Mouse (Mus musculus): ENCODE data around the gene Lbx1.

Lbx1 gene

GRCm38 (mm10) chr19:45216240-45216639 is 19.4 kb downstream of the Lbx1 start:
- no peak for DNase-seq (ENCODE audit: extremely low spot score, low read depth, low spot score)

DNA sequence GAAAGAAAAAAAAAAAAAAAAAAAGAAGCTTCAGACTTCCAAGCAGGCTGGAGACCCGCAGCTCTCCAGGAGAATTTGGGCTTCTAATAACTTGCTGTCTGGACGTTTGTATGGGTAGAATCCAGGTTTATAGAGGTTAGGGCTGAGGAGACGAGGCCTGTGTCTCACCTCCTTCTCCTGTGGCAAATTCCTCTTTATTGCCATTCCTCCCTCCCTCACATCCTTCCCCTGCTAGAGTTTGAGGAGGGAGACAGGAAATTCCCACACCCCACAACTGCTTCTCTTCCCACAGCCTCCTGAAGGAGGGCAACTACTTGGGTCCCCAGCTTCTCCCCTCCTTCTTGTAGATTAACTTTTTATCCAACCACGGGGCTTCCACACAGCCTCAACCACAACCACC is 20.2 kb downstream of the Lbx1 start:
- DNase-seq (ENCODE audit: extremely low spot score, low read depth, low spot score): no peak

- DNase-seq (ENCODE audit: extremely low spot score, low read depth, low spot score): no peak
Observed at GRCm38 (mm10) chr19:45209776-45210422, 25.7 kb downstream of the Lbx1 start.

DNA sequence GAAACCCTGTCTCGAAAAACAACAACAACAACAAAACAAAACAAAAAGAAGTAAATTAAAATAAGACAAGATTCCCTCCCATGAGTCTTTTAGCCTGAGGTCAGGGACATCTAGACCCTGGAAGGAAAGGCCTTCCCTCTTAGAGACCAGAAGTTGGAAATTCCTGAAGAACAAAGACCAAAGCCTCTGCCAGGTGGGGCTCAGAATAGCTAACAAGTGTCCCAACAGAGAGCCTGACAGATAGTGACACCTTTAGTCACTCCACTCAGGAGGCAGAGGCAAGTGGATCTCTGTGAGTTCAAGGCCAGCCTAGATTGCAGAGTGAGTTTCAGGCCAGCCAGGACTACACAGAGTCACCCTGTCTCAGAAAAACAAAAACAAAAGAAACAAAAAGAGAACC is 26.4 kb downstream of the Lbx1 start:
- DNase-seq (ENCODE audit: extremely low spot score, low read depth, low spot score): no peak

DNA sequence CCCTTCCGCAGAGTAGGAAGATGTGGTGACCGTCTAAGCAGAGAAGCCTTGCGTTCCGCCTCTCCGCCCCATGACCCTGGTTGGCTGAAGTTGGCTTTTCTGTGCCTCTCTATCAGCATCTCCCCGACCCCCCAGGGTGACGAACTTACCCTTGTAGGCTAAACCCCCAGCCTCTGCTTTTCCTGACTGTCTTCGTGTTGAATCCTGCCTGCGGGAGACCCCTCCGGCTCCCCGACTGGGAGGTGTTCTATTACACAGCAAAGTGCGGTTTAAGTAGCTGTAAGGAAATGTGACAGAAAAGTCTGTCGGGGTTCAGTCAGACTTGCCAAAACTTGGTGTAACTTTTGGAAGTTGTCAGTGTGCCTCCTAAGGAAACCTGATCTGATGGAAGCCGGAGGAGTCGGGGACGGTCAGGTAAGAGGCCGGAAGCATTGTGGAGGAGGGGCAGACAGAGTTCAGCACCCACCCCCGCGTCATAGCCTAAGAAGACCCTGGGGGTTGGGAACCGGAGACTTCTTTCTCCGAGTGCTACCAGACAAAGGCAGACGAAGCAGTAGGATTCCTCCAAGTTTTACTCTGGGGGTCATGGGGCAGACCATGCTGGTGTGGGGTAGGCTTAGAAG is 27.1 kb downstream of the Lbx1 start:
- no peak for DNase-seq (ENCODE audit: extremely low spot score, low read depth, low spot score)

GRCm38 (mm10) chr19:45207662-45208437 is 27.8 kb downstream of the Lbx1 start:
- DNase-seq (ENCODE audit: extremely low spot score, low read depth, low spot score): no peak

DNA sequence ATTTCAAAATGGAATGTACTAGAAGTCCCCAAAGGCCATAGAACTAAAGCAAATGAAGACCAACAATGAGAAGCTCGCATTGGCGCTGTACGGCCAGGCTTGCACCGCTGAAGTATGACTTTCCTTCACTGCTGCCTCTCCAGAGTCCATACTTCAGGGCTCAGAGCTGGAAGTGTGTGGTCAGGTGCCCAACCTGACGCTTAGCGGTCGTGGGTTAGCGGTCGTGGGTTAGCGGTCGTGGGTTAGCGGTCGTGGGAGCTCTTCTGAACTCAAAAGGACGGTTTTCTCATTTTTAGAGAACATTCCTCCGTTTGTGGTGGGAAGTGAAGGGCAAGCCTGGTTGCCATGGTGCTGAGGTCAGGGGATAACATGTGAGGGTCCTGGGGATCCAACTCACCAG is 28.5 kb downstream of the Lbx1 start:
- DNase-seq (ENCODE audit: extremely low spot score, low read depth, low spot score): no peak

- no peak for DNase-seq (ENCODE audit: extremely low spot score, low read depth, low spot score)
Observed at GRCm38 (mm10) chr19:45205311-45206105, 30.1 kb downstream of the Lbx1 start.

- DNase-seq (ENCODE audit: extremely low spot score, low read depth, low spot score): no peak
Observed at GRCm38 (mm10) chr19:45196967-45197366, 38.6 kb downstream of the Lbx1 start.

- DNase-seq (ENCODE audit: extremely low spot score, low read depth, low spot score): no peak
Observed at GRCm38 (mm10) chr19:45194651-45195050, 41.0 kb downstream of the Lbx1 start.

All from hindlimb bud, embryonic 11.5 days (tissue).